Mouse (Mus musculus) thymus, adult 2 months (tissue): ENCODE results near the gene Abcc6.

Experiments
- CTCF ChIP-seq: fragments of 200-500 bp; IDR thresholded peaks from 2 replicates; pipeline ENCODE4 v1.5.1; 2012; ENCODE audit warnings: mild to moderate bottlenecking, control low read depth, low read length, moderate library complexity, borderline replicate concordance; ENCODE audit not compliant: control insufficient read depth, poor library complexity, insufficient read depth; ENCODE audit errors: extremely low read depth
- POLR2A ChIP-seq: fragments of 200-500 bp; IDR thresholded peaks from 2 replicates; pipeline ENCODE4 v1.6.1; 2012; ENCODE audit warnings: mild to moderate bottlenecking, low read length, control low read depth, moderate library complexity; ENCODE audit not compliant: control insufficient read depth, poor library complexity, insufficient read depth; ENCODE audit errors: extremely low read depth

DNA sequence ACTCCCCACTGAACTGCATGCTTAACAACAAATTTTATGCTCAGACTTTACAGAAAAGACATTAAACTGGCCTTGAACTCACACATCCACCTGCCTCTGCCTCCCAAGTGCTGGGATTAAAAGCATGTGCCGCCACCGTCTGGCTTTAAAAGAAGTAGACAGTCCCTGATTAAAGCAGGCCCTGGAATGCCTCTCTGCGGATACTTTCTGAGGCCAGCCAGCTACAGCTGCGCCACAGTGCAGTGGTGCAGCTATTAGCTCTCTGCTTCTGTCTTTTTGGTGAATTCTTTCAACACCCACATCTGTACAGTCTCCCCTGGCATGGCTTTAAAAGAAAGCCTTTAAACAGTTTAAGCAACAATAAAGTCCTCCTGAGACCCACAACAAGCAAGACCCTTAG lies 8.2 kb downstream of the Abcc6 start:
- no peak for TF ChIP-seq CTCF
- TF ChIP-seq POLR2A = no peak
